Mouse (Mus musculus) left cerebral cortex, adult 8-10 months (tissue): ENCODE data around the gene Vps52. TPM values are rescaled to one million over a fixed set of nuclear protein-coding genes. Genes with fewer than 3 reads are reported as not detected.
"Not testable (repeated sequence)": the region's sequence is repeated elsewhere in the genome, so short reads cannot be mapped to it uniquely, and the experiment has no call there.

Source experiments
- DNase-seq, 2 experiments: peaks; one replicate each; pipeline ENCODE4 v3.0.0; 2022; ENCODE audit warnings: low spot score in 2 of 2
- total RNA-seq, 4 experiments: library from RNA; stranded (reverse); gene quantifications; 2 replicates each; pipeline ENCODE4 v1.2.4; 2022

Vps52 gene
- total RNA-seq, 4 experiments from 2014 or later: 70.6 to 79.6 (median 72.8) TPM

GRCm38 (mm10) chr17:33999341-34000149 is 43.9 kb downstream of the Vps52 start:
- no peak for DNase-seq

- peak; percentile 50 to 70 for DNase-seq
Observed at GRCm38 (mm10) chr17:34000150-34000537, 44.5 kb downstream of the Vps52 start, which contains the start of gene H2-K1. H2-K1 (minus strand) TSS chr17:34000347.

- DNase-seq: not testable (repeated sequence)
Observed at GRCm38 (mm10) chr17:34000796-34001195, 45.2 kb downstream of the Vps52 start.

GRCm38 (mm10) chr17:34003426-34003825 is 47.8 kb downstream of the Vps52 start:
- no peak for DNase-seq

DNA sequence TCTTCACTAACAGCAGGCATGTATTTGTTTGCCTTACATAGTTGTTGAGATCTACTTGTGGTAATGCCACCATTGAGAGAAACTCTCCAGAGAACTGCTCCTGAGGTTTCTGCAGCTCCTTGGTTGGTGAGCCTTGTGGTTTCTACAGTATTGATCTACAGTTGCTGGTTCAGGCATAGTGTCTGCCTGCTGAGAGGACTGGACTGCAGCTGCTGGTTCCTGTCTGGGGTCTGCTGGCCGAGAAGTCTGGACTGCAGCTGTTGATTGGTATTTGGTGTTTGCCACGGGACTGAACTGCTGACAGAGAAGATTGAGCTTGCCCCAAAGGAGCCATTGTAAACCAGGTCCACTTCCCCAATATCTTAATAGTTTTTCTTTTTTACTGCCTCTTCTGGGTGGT is 51.0 kb downstream of the Vps52 start:
- no peak for DNase-seq

GRCm38 (mm10) chr17:34010156-34010555 is 54.5 kb downstream of the Vps52 start:
- DNase-seq: no peak

DNA sequence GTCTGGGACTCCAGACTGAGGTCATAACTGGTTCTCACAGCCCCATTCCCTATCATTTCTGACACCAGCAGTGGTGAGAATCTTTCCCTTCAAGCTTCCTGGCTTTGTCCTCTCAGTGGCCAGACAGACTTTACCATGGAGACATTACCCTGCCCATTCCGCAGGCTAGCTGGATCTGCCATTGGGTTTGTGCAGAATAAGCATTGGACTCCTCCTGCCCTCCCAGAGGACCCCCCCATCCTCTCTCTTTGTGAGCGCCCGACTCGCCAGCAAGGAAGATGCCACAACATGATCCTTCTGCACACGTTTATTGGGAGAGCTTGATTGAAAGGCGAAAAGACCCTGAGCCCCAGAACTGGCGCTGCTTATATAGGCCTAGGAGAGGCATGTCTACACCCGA is 57.8 kb downstream of the Vps52 start:
- no peak for DNase-seq

Other genes starting within 250 kb of the Vps52 start
- gene March2, start 237.1 kb upstream of the Vps52 start, total RNA-seq: 10 to 100 TPM; 85.6 to 95.3 (median 89.9) TPM
- 100 to 1,000 TPM; 351 to 365 (median 357) TPM for gene Rab11b, start 195.3 kb upstream of the Vps52 start, total RNA-seq
- gene Angptl4, start 174.0 kb upstream of the Vps52 start, total RNA-seq: 1 to 10 TPM; 2.3 to 3.2 (median 2.5) TPM
- gene Kank3, start 145.3 kb upstream of the Vps52 start, total RNA-seq: 10 to 100 TPM; 27.6 to 33.8 (median 31.5) TPM
- 100 to 1,000 TPM; 672 to 810 (median 775) TPM for gene Rps28, start 131.2 kb upstream of the Vps52 start, total RNA-seq
- 100 to 1,000 TPM; 193 to 206 (median 201) TPM for gene Ndufa7, start 131.2 kb upstream of the Vps52 start, total RNA-seq
- 10 to 100 TPM; 23.3 to 27.1 (median 24.8) TPM for gene Cd320, start 112.7 kb upstream of the Vps52 start, total RNA-seq
- not detected for gene Gm7029, start 82.0 kb upstream of the Vps52 start, total RNA-seq
- gene Kifc1, start 65.2 kb upstream of the Vps52 start, total RNA-seq: 1 to 10 TPM; 2.0 to 3.0 (median 2.9) TPM
- 1 to 10 TPM in 2 of 4 experiments, not detected in 2; 1.3 to 1.6 TPM for gene Platr17, start 50.7 kb upstream of the Vps52 start, total RNA-seq
- 10 to 100 TPM; 24.0 to 31.9 (median 27.1) TPM for gene Daxx, start 46.4 kb upstream of the Vps52 start, total RNA-seq
- 10 to 100 TPM; 53.0 to 74.3 (median 56.5) TPM for gene Tapbp, start 39.9 kb upstream of the Vps52 start, total RNA-seq
- gene Zbtb22, start 39.9 kb upstream of the Vps52 start, total RNA-seq: 10 to 100 TPM; 36.8 to 44.6 (median 41.3) TPM
- gene Rgl2, start 26.3 kb upstream of the Vps52 start, total RNA-seq: 10 to 100 TPM; 48.9 to 73.4 (median 60.6) TPM
- gene Pfdn6, start 15.5 kb upstream of the Vps52 start, total RNA-seq: 100 to 1,000 TPM in 1 of 4 experiments, 10 to 100 TPM in 3; 81.6 to 112 (median 95.7) TPM
- gene Wdr46, start 15.2 kb upstream of the Vps52 start, total RNA-seq: 10 to 100 TPM; 10.9 to 14.7 (median 13.7) TPM
- gene B3galt4, start 4.3 kb upstream of the Vps52 start, total RNA-seq: 1 to 10 TPM; 5.8 to 6.9 (median 6.2) TPM
- gene Rps18, start 189 bp downstream of the Vps52 start, total RNA-seq: 100 to 1,000 TPM; 328 to 351 (median 339) TPM
- 10 to 100 TPM; 31.2 to 66.9 (median 50.2) TPM for gene H2-K1, start 44.5 kb downstream of the Vps52 start, total RNA-seq
- 10 to 100 TPM; 31.4 to 43.5 (median 36.1) TPM for gene Ring1, start 68.9 kb downstream of the Vps52 start, total RNA-seq
- gene H2-Ke6, start 72.2 kb downstream of the Vps52 start, total RNA-seq: 10 to 100 TPM; 45.6 to 50.2 (median 46.4) TPM
- gene Slc39a7, start 75.9 kb downstream of the Vps52 start, total RNA-seq: 10 to 100 TPM; 91.2 to 98.6 (median 95.0) TPM
- gene Rxrb, start 76.0 kb downstream of the Vps52 start, total RNA-seq: 10 to 100 TPM; 72.8 to 87.6 (median 78.1) TPM
- 10 to 100 TPM; 12.6 to 18.0 (median 16.8) TPM for gene Col11a2, start 83.6 kb downstream of the Vps52 start, total RNA-seq
- gene H2-Oa, start 136.5 kb downstream of the Vps52 start, total RNA-seq: 1 to 10 TPM in 2 of 4 experiments, under 1 TPM in 1, not detected in 1; 0.44 to 2.2 (median 1.7) TPM
- 10 to 100 TPM; 20.7 to 35.3 (median 30.7) TPM for gene H2-DMa, start 163.7 kb downstream of the Vps52 start, total RNA-seq
- 100 to 1,000 TPM; 181 to 210 (median 190) TPM for gene Brd2, start 166.8 kb downstream of the Vps52 start, total RNA-seq
- 1 to 10 TPM in 3 of 4 experiments, under 1 TPM in 1; 0.84 to 3.5 (median 2.0) TPM for gene H2-DMb2, start 187.5 kb downstream of the Vps52 start, total RNA-seq
- gene H2-DMb1, start 197.3 kb downstream of the Vps52 start, total RNA-seq: 1 to 10 TPM; 2.2 to 7.1 (median 3.5) TPM
- gene Tap1, start 231.7 kb downstream of the Vps52 start, total RNA-seq: 1 to 10 TPM; 3.0 to 8.6 (median 4.6) TPM
- gene Psmb9, start 232.0 kb downstream of the Vps52 start, total RNA-seq: 1 to 10 TPM; 2.6 to 3.2 (median 3.0) TPM
- gene Psmb8, start 241.9 kb downstream of the Vps52 start, total RNA-seq: 10 to 100 TPM in 1 of 4 experiments, 1 to 10 TPM in 3; 4.0 to 12.1 (median 7.1) TPM
- gene Tap2, start 247.7 kb downstream of the Vps52 start, total RNA-seq: 10 to 100 TPM; 10.2 to 18.0 (median 16.3) TPM